Mouse (Mus musculus) R1 (cell line): Measurements from ENCODE around the gene Camk1d.
"Not testable (repeated sequence)": the region's sequence is repeated elsewhere in the genome, so short reads cannot be mapped to it uniquely, and the experiment has no call there.

Experiments used
- DNase-seq: peaks from one replicate; pipeline ENCODE4 v3.0.0-alpha.2; 2018; ENCODE audit warnings: low read depth, low spot score

Camk1d gene

DNA sequence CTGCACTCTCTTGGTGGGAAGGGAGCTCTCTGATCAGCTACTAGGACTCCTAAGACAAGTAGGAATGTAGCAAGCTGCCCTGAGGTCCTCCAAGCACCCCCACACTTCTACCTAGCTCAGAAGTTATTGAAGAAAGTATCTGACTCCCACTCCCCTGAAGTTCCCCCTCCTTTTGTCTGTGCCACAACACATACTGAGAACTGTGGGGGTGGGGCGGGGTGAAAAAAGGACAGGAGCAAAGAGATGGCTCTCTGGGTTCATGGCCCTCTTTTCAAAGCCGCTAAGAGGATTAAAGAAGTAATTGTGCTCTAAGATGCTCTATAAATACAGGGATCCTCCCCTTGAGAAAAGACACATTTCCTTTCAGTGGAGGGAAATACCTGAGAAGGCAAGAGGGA, 100.0 kb downstream of the Camk1d start:
- DNase-seq = peak; percentile 68

DNA sequence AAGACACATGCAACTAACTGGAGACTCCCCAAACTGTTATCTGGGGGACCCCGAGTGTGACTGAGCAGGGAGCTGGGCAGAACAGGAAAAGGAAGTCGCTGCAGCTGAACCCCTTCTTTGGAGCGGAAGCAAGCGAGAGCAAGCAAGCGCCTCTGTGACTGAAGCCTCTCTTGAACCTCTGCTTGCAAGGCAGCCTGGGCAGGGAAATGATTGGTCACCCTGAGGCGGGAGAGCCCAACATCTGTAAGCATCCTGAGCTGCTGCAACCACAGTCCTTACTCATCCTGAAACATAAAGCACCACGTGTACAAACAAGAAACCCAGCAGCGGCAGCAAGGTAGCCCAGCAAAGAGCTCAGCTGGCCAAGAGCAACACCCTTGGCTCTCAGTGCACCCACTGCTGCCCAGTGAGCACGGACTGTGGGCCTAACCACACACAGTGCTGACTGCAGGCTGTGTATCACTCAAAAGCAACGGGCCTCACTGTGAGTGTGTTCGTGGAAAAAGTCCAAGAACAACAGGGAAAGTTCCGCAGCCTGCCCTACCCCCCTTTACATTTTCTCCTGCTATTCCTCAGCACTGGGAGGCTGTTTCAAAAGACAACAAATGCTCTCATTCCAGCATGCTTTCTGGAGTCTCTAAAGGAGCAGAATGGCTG, 100.5 kb downstream of the Camk1d start:
- DNase-seq = no peak

DNA sequence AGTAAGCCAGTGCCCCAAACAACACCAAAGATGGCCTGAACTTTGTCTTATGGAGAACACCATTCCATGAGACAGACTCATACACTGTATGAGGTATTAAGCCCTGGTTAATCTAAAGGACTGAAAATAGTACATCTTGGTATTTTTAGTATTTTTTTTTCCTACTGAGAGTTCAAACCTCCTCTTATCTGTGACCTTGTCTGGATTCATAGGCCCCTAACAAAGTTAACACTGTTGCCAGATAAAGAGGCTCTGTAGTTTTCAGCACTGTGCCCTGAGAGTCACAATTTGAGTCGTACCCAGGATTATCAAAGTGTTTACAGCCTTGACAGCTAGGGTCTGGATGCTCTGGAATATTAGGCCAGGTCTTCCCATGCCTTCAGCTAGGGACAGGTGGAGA, 102.7 kb downstream of the Camk1d start:
- no peak for DNase-seq

DNA sequence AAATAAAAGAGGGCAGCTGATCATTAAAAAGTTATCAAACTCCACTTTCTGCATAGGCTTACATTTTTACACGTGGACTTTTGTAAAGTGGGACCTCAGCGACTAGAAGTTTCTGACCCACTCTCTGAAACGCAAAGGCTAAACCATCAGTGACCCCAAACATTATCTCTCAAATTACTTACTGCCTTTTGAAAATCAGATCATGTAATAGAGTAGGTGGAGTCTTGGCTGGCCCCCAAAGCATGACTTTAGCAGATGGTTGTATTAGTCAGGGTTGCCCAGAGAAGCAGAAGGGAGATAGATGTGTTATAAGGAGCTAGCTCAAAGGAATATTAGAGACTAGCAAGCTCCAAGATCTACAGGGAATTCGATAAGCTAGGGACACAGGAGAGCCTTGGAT, 103.8 kb downstream of the Camk1d start:
- no peak for DNase-seq

DNA sequence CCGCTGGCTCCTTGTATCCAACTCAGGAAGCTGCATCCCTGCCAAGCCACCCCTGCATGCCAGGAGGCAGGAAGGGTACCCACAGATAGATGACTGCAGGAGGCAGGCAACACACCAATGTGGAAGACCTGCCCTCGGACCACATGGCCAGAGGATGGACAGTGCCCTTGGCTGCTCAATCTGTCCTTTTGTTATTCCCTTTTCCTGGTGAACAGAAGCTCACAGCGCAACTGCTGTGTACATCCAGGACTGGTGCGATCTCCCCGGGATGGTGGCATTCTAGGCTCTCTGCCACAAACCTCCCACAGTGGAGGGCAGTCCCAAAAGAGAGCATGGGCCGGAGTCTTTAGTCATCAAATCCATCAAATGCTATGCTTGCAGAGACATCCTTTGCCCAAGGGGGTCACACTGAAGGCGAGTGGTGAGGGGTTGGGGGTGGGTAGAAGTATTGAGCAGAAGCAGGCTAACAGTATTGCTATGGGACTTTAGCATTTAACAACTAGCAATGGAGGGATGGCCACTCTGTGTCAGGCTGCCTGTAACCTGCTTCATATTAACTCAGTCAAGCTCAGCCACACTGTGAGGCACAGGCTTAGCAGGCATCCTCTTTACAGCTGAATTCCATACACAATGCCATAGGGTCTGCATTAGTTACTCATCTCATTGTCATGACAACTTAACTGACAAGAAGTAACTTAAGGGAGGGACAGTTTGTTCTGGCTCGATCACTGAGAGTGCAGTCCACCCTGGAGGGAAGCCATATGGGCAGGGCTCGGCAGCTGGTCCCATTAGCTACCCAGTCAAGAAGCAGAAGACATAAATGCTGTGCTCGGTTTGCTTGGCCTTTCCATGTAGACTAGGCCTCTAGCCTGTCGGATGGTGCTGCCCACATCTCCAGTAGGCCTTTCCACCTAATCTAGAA, 106.1 kb downstream of the Camk1d start:
- no peak for DNase-seq

DNA sequence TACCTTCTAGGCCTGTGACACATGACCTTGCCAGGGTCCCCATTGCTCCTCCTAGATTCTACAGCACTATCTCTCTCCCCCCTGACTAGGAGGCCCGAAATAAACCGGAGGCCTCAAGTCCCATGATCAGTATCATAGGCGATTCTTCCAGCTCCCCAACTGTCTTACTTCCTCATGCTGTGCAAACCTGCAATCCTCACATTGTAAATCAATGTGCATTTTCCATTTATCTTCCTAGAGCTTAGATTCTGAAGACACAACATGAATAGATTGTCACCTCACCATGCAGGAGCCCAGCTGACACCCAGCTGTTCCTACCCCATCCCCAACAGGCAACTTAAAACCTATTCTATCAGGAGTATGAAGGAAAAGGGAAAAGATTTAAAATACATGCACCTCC, 108.5 kb downstream of the Camk1d start:
- DNase-seq = no peak

DNA sequence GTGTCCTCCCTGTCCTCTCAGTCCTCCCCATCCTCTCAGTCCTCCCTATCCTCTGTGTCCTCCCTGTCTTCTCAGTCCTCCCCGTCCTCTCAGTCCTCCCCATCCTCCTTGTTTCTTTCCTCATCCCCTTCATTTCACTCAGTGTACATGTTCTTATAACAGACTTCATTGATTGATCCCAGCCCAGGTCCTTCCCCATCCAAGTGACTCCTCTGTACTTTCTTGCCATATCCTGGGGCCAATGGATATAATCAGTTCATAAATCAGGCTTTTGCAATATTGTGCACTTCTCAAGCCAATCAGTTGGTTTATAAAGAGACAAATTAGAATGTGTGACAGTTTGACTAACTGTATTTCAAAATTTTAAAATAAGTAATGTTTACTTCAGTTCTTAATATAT, 112.3 kb downstream of the Camk1d start:
- DNase-seq = no peak

DNA sequence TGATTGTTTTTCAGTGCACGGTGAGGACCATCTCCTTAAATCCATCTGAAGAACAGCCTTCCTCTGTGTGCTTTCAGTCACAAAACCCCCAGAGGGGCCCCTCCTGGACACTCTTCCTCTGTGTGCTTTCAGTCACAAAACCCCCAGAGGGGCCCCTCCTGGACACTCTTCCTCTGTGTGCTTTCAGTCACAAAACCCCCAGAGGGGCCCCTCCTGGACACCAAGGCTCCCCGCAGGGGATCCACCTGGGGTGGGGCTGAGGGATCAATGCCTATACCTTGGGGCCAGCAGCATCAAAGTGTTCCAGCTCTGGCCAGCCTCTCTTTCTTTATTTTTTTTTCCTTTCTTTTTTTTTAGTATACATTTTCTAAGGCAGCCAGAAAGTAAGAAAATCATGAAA, 113.1 kb downstream of the Camk1d start:
- DNase-seq = not testable (repeated sequence)

DNA sequence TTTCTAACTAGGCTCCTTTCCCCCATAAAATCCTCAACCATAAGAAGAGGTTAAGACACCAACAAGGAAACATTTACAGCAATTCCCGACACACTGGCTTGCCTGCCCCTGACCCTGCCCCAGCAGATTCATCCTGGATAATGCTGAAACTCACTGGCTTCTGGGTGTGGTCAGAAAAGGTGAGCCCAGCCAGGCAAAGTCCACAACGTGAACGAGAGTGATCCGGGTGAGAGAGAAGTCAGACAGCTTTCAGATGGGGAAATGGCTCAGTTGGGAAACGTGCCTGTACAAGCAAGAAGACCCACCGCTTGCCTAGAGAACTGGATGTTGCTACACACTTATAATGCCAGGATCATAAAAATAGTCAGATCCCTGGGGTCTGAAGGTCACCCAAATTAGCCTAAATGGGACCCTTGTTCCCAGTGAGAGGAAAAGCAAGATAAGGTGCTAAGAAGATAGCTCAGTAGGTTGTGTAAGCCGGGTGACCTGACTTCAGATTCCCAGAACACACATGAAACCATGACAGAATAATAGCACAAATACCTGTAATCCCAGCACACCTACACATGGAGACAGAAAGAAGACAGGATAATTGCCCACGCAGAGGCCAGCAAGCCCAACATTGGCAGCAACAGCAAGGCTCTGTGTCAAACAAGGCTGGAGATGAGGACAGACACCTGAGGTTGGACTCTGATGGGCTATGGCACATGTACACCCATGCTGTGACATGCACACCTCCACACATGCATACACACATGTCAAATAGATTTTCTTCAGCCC, 113.9 kb downstream of the Camk1d start:
- no peak for DNase-seq

DNA sequence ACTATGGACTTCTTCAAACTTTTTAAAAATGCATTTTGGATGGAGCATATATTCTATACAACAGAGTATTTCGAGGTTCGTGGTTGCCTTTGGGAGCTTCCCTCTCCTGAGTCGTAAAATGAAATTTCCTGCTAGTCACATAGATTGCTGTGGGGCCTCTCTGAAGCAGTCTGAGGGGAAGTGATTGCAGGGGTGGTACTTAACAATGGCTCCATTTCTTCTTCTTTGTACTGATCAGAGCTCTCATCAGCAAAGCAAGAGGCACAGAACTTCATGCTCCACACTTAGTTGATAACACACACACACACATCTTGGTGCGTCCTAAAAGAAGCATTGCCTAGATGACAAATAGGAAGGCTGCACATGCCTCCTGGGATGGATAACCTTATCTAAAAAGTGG, 114.6 kb downstream of the Camk1d start:
- DNase-seq = no peak

DNA sequence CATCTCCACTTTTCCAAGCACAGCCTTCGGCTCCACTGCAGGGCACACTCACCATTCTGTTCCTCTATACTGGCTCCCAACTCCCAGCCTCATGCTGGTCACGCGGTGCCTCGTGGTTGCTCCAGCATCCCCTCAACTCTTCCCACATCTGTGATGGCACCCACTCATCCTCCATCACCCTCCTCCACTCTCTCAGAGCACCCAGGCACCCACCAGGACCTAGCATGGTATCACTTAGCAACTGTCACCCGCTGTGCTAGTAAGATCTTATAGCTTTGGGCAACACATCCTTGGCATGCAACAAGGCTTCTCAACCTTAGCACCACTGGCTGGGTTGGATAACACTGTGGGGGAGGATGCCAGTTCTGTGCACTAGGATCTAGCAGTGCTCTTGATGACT, 115.8 kb downstream of the Camk1d start:
- DNase-seq = no peak

DNA sequence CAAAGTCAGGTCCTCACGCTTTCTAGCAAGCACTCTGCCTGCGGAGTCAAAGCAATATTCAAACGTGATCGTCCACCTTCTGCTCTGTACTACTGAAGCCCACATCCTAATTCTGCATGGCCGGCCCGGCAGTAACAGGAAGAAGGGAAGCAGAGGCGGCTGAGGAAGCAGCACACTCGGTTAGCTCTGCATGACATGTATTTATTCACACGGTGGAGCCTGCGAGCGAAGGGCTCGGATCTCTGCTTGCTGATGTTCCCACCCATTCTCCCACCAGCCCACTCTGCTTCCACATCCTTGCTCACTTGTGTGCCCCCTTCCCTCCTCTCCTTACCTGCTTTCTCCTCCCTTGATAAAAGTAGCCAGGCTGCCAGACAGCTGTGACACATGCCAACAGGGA, 117.4 kb downstream of the Camk1d start:
- no peak for DNase-seq

DNA sequence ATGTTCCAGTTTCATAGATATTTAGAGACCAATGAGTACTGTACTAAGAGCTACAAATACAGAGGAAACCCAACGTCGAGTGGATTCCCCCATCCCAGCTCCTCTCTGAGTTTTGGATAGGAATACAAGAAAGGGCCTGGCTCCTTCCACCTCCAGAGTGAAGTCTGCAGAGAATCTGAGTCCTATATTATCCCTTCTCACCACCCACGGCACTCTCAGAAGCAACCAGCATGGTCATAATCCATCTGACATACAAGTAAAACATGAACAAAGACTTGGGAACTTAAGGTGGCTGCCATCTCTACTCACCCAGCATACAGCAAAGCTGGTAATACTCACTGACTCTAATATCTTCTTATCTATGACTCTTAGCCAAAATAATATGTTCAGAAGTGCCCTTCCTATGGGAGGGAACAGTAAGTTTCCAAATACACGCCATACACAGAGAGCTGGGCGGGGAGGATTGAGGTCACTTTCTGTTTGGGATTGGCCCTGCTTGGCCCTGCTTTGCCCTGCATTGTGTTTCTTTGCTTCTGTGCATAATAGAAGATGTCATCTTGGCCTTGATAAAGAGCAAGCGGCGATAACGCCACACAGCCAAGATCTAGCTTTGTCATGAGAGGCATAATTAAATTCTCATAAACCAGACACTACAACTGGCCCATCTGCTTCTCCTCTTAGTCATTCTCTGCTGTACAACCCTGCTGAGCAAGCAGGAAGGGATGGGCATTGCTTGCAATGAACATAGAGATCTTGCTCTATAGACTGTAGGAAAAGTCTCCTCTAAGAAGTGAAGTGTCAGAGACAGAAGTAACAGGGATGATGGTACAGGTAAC, 118.7 kb downstream of the Camk1d start:
- no peak for DNase-seq

DNA sequence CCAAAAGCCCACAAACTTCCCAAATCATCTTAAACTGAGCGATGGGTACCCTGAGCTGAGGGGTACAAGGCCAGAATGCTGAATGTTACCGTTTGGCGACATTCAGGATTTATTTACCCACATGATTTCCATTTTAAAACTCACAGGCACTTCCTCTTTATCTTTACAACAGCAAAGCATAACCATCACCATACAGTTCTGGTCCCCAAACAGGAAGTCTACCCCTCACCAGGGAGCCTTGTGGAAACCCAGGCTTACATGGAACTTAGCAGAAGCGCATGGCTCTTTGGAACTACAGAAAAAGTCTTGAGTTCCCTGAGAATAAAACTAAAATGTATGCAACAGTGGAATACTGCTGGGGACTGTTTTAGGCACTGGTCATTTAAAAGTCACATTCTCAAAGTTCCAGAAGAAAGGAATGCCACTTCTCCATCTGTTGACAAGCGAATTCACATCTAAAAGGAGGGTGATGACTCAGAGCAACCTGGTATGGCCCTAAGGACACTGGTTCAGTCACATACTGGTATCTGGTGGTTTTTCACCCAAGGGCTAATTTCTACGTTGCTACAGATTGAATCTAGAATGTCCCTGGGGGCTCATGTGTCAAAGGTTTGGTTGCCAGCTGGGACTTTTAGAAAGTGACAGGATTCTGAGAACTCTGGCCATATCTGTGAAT, 121.7 kb downstream of the Camk1d start:
- no peak for DNase-seq

DNA sequence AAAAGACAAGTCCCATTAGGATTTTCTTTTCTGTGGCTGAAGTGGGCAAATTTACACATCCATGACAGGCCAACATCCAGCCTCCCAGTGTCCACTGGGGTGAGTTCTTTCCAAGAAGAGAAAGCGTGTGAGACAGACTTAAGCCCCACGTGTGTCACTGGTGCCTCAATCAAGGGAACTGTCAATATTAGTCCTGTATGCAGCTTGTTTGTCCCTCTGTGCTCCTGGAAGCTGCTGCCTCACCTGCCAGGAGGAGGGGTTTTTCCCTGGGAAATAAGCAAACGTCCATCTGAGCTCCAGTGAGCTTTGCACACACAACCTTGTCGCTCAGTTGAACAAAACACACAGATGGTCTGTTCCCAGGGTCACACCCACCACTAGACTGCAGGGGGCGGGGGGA, 124.2 kb downstream of the Camk1d start:
- DNase-seq = no peak

DNA sequence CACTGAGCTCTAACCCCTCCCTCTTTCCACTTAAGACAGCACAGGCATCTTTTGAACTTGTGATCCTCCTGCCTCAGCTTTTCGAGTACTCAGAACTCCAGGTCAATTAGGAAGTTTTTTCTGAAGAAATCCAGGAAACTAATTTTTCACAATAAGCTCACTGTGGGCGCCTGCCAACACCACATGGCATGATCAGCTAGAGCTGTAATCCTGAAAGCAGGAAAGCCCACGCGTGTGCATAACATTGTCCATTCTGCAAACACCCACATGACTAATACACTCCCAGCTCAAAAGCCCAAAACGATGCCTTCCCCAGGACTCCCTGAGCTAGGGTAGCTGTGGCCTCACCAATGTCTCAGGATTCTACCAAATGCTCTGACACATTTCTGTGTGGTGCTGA, 125.2 kb downstream of the Camk1d start:
- DNase-seq = no peak

DNA sequence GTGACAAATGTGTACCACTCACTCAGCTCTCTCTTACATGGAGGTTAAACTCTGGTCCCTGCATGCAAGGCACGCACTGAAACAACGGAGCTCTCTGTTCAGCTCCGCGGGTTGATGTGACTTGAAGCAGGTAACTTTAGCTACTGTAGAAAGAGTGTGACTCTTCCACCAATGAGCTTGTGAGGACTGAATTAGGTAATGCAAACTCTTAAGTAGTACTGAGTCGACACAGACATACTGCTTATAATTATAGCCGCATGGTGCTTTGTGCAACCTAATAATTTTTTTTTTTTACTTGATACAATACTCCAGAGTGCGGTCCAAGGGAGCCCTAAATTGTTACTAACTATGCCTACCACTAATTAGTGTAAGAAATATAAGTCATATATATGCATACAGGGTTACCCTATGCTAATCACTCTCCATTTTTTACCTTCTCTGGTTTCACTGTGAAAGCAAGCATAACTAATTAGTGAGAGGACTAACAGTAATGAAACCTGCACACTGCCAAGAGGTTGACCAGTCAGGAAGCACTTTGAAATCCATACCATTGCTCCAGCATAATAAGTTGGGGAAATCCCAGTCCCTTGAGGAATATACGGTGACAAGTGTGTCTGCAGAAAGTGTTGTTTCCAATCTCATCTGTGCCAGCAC, 125.9 kb downstream of the Camk1d start:
- DNase-seq = no peak

DNA sequence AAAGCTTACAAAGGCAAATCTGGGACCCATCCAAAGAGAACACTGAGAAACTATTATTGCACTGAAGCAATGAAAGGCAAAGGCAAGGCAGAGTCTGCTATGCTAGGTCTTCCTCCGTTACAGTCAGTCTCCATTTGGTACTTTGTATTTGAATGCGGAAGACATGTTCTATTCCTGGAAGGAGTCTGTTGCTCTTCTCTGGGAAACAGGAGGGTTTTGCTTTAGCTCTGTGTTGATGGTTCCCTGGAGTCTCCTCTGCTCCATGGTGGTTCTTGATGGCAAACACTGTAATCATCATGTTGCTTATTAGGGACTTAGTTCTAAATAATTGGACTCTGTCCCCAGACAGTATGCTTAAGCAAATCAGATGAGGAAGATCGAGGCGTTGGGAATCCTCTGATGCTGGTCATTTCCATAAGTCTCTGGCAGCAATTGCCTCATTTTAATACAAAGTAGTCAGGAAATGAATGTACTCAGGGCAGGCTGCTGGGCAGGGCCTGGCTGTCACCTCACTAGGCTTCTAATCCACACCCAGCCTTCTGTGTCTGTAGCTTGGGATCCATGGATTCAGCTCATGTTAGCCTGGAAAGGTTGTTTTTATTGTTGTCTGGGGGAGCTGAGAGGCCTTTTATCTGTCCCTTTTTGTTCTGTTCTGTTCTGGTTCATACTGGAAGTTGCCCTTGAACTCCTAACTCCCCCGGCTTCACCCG, 129.8 kb downstream of the Camk1d start:
- DNase-seq = peak; percentile 79

DNA sequence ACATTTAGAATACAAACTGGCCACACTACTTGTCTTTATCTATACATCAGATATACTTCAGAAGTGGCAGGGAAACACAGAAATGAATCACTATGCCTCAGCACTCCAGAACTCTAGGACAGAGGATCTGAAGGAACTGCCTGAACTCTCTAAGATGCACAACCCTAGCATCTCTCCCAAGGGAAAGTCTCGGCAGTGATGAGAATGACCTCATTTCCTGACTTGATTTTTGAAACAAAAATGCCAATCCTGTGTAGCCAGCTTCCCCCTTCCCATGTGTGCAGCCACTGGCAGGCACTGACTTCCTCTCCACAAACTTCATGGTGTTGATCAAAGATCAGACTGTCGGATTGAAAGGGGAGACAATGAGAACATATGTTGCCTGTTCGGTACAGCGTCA, 134.9 kb downstream of the Camk1d start:
- DNase-seq = no peak
